Mouse (Mus musculus) embryonic fibroblast, embryonic 13.5 days (primary cell): ENCODE data around the gene Ubxn6. TPM values are rescaled to one million over a fixed set of nuclear protein-coding genes. Genes with fewer than 3 reads are reported as not detected.

ENCODE experiments used
- H3K27ac ChIP-seq: 2 replicates; pipeline ENCODE4 v1.5.1; 2012; ENCODE audit warnings: low read length, control low read depth, inconsistent platforms; ENCODE audit not compliant: insufficient read depth
- H3K4me1 ChIP-seq: 2 replicates; pipeline ENCODE4 v1.6.1; 2011; ENCODE audit warnings: low read length; ENCODE audit not compliant: control insufficient read depth, insufficient read depth
- H3K4me3 ChIP-seq: 2 replicates; pipeline ENCODE4 v1.5.1; 2011; ENCODE audit warnings: mild to moderate bottlenecking, control low read depth, low read length; ENCODE audit not compliant: insufficient read depth
- CTCF ChIP-seq: IDR thresholded peaks from 2 replicates; pipeline ENCODE4 v1.5.1; 2011; ENCODE audit warnings: mild to moderate bottlenecking, control low read depth, low read length, moderate library complexity, borderline replicate concordance; ENCODE audit not compliant: insufficient read depth
- POLR2A ChIP-seq: IDR thresholded peaks from 2 replicates; pipeline ENCODE4 v1.6.1; 2011; ENCODE audit warnings: low read depth, mild to moderate bottlenecking, control low read depth, low read length, moderate library complexity
- polyA plus RNA-seq: library from polyadenylated mRNA; stranded (reverse); fragments of >200 nt; gene quantifications from 2 replicates; pipeline ENCODE4 v1.2.4, GENCODE M21; 2011; ENCODE audit warnings: low read depth; ENCODE audit not compliant: missing spikeins, insufficient read length

Gene Ubxn6
- polyA plus RNA-seq, 1 experiment = 36.6 TPM

DNA sequence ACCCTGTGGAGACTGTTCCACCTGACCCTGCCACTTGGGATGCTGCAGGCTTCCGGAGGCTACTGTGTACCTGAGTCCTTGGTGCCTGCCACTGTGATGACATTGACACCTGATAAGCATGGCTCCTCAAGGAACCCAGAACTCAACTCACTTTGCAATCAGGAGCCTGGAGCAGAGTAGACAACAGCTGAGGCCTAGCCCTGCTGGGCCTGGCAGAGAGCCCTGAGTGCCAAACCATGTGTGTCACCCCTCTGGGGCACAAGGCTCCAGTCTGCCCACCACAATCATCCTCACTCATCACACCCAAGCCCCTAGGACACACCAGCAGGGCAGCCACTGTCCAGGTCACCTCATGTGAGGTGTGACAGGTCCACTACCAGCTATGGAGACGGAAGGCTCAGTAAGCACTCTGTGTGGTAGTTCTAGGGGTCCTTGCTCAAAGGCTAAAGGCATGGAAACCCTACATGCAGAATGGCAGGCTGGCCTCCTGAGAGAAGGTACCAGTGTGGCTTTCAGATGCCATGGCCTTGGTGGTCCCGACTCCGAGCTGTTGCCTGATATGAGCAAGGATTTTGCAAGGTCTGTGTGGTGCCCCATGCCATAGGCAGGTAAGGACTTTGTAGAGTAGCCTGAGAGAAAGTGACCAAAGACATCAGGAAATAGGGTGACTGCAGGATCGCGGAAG, 54.3 kb downstream of the Ubxn6 start:
- TF ChIP-seq POLR2A (0 out of 2 replicates have a peak, but pooled peaks have one; percentile 10), CTCF (no peak)
- H3K4me3 ChIP-seq = no peak overlapping the region
- peaks cover 9% of the 10 kb centered on the region; the same call in 1 of the 2 replicates for H3K4me1 ChIP-seq
- H3K27ac ChIP-seq = no peak overlapping the region

DNA sequence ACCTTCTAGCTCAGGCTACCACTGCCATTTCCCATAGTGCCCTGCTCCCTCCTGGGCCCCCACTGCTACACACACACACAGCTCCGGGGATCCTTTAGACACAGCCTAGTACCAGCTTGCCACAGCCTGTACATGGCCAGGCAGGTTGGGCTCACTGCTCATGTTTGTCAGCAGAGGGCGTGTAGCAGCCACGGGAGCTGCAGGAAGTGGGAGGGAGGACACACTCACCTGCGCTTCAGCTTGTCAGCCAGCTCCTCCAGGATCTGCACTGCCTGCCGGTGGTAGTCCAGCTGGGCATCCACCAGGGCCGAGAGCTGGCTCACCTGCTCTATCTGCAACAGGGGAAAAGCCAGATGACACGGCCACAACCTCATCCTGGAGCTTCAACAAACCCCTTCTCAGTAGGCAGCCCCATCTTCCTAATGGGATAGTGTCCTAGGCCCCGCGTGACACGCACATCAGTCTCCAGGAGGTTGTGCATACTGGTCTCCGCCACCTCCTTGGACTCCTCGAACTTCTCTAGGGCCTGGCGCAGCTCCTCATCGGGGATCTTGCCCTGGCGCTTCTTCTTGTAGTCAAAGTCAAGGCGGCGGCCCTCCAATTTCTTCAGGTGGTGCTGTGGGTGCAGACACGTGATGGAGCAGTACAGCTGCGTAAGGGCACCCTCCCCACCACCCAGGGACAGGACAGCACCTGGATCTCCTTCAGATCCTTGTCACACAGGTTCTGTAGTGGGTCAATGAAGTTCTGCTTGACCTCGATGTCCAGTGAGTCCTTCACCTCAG, 56.3 kb downstream of the Ubxn6 start:
- Histone ChIP-seq H3K4me3 (no peak overlapping the region), H3K4me1 (0 out of 2 replicates have a peak, but pooled peaks cover 4% of the 10 kb centered on the region), H3K27ac (no peak overlapping the region)
- TF ChIP-seq CTCF = peak; percentile 89; the same call in 1 of the 2 replicates
- peak; percentile 37; the same call in 1 of the 2 replicates for TF ChIP-seq POLR2A

DNA sequence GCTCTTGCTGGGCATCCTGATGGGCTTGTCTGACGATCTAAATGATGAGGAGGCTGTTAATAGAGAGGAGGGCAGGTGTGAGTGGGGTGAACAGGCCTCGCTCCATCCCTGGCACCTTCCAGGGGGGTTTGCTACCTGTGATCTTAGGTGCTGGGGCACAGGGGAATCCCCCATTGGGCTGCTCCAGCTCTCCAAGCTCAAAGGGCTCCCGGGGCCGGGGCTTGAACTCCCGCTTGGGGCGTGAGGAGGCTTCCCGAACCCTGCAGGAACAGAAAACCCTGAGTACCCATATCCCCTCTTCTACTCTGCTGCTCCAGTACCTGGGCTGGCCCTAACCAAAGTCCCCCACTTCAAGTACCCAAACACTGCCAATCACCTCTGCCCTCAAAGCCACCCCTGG, 57.0 kb downstream of the Ubxn6 start:
- TF ChIP-seq CTCF (no peak), POLR2A (no peak)
- H3K4me3 ChIP-seq = no peak overlapping the region
- no peak overlapping the region for H3K27ac ChIP-seq
- H3K4me1 ChIP-seq = 0 out of 2 replicates have a peak, but pooled peaks cover 1% of the 10 kb centered on the region

Other genes starting within 250 kb of the Ubxn6 start
- gene Zfp119a, start 196.1 kb downstream of the Ubxn6 start, polyA plus RNA-seq = 3.8 and 5.6 TPM in 2 replicates
- 5.8 and 10.1 TPM in 2 replicates for gene Zfp959, start 182.9 kb downstream of the Ubxn6 start, polyA plus RNA-seq
- 4.6 and 5.4 TPM in 2 replicates for gene Zfp119b, start 125.5 kb downstream of the Ubxn6 start, polyA plus RNA-seq
- not detected in 2 replicates for gene Ebi3, start 122.4 kb downstream of the Ubxn6 start, polyA plus RNA-seq
- gene Yju2, start 115.9 kb downstream of the Ubxn6 start, polyA plus RNA-seq = 8.0 and 8.9 TPM in 2 replicates
- 0.39 TPM in 1 of 2 replicates, not detected in the other for gene Shd, start 104.6 kb downstream of the Ubxn6 start, polyA plus RNA-seq
- gene Fsd1, start 88.5 kb downstream of the Ubxn6 start, polyA plus RNA-seq = 5.9 and 9.5 TPM in 2 replicates
- gene Stap2, start 69.4 kb downstream of the Ubxn6 start, polyA plus RNA-seq = 0.35 and 0.58 TPM in 2 replicates
- 45.3 and 51.1 TPM in 2 replicates for gene Mpnd, start 69.3 kb downstream of the Ubxn6 start, polyA plus RNA-seq
- gene Sh3gl1, start 38.4 kb downstream of the Ubxn6 start, polyA plus RNA-seq = 89.5 and 105 TPM in 2 replicates
- gene Chaf1a, start 34.6 kb downstream of the Ubxn6 start, polyA plus RNA-seq = 13.3 and 13.9 TPM in 2 replicates
- gene Hdgfl2, start 4.6 kb upstream of the Ubxn6 start, polyA plus RNA-seq = 55.0 and 57.9 TPM in 2 replicates
- 0.14 and 0.70 TPM in 2 replicates for gene Plin4, start 34.8 kb upstream of the Ubxn6 start, polyA plus RNA-seq
- not detected in 2 replicates for gene Plin5, start 42.6 kb upstream of the Ubxn6 start, polyA plus RNA-seq
- gene Lrg1, start 47.0 kb upstream of the Ubxn6 start, polyA plus RNA-seq = not detected in 2 replicates
- 0.21 and 0.52 TPM in 2 replicates for gene Sema6b, start 65.3 kb upstream of the Ubxn6 start, polyA plus RNA-seq
- gene Tnfaip8l1, start 87.4 kb upstream of the Ubxn6 start, polyA plus RNA-seq = 0.72 and 2.1 TPM in 2 replicates
- gene Mydgf, start 108.9 kb upstream of the Ubxn6 start, polyA plus RNA-seq = 55.2 and 63.0 TPM in 2 replicates
- 27.8 and 28.8 TPM in 2 replicates for gene Dpp9, start 143.9 kb upstream of the Ubxn6 start, polyA plus RNA-seq
- 9.7 and 10.6 TPM in 2 replicates for gene Fem1a, start 181.8 kb upstream of the Ubxn6 start, polyA plus RNA-seq
- 11.1 and 15.6 TPM in 2 replicates for gene Ticam1, start 201.8 kb upstream of the Ubxn6 start, polyA plus RNA-seq
- 37.4 and 41.2 TPM in 2 replicates for gene Plin3, start 217.8 kb upstream of the Ubxn6 start, polyA plus RNA-seq
- gene Arrdc5, start 225.3 kb upstream of the Ubxn6 start, polyA plus RNA-seq = not detected in 2 replicates
- gene Uhrf1, start 228.3 kb upstream of the Ubxn6 start, polyA plus RNA-seq = 48.0 and 50.2 TPM in 2 replicates